Mouse (Mus musculus): Measurements from ENCODE around the gene Wfs1. TPM values are rescaled to one million over a fixed set of nuclear protein-coding genes. Genes with fewer than 3 reads are reported as not detected.
"Not testable (repeated sequence)": the region's sequence is repeated elsewhere in the genome, so short reads cannot be mapped to it uniquely, and the experiment has no call there.

Gene Wfs1
- total RNA-seq, 2 experiments from 2014 or later, result 57.7 to 80.4 TPM

GRCm38 (mm10) chr5:36988124-36988780, 753 bp downstream of the Wfs1 start:
- DNase-seq (ENCODE audit: low spot score), result no peak

DNA sequence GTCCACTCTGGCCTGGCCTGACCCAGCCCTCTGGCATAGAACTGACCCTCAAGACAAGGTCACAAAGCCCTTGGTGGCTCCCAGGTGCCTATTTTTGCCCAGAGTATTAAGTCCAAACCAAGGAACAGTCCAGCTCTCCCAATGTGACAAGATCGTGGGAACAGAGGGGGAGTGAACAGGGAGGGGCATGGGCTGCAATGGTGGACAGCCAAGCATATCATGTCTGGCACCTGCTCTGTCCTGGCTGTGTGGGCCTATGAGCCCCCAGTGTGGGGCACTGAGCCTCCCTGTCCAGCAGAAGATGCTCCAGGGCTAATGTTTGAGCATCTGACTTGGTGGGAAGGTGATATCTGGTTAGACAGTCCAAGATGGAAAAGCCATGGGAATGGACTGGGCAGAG, 2.4 kb downstream of the Wfs1 start:
- DNase-seq (ENCODE audit: low spot score), result no peak

DNA sequence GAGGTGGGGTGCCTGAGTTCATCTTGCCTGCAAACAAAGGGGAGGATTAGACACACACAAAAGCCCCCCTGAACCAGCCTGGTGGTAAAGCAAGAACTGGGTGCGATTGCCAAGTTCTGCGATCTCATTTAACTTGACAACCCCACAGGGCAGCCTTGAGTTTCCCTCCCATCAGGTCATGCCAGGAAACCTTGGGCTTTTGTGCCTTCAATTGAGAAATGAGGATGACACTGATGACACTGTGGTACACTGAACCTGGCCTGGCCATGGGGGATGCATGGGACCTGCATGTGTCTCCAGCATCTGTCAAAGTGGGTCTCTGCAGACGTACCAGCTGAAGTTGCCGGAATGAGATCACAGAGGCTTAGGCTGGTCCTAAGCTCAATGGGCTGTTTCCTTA, 6.7 kb downstream of the Wfs1 start:
- DNase-seq (ENCODE audit: low spot score), result no peak

DNA sequence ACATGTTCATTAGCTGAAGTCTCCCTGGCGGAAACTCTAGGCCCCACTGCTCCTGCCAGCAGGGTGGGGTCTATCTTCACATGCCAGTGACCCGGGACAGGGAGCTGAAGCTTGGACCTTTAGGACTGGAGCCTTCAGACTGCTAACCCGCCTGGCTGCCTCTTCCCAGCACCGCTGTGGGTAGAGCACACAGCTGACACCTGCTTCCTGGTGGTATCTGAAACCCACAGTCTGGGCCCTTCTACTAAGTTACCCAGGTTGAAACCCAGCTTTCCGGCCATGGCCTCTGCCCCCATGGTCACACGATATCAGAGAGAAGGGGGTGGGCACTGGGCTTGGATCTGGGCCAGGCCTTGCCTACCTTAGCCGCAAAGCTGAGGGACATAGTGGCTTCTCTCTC, 9.4 kb downstream of the Wfs1 start:
- no peak for DNase-seq (ENCODE audit: low spot score)

DNA sequence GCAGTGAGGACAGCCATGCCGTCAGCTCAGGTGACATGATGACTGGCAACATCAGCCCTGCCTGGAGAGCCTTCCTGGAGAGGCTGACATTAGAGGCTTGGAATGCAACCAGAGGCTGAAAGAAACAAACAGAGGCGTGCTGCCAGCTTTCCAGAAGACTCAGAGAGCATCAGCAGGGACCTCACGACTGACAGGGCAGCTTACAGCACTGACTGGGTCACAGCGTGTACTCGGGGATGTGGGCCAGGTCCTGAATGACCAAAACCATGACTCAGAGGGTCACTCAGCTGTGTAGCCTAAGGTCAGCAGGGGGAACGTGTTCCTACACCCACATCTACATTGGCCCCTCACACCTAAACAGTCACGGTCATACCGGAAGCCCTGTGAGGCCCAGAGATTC, 10.0 kb downstream of the Wfs1 start:
- peak; percentile 66 for DNase-seq (ENCODE audit: low spot score)

GRCm38 (mm10) chr5:36977809-36978208, 11.2 kb downstream of the Wfs1 start:
- no peak for DNase-seq (ENCODE audit: low spot score)

DNA sequence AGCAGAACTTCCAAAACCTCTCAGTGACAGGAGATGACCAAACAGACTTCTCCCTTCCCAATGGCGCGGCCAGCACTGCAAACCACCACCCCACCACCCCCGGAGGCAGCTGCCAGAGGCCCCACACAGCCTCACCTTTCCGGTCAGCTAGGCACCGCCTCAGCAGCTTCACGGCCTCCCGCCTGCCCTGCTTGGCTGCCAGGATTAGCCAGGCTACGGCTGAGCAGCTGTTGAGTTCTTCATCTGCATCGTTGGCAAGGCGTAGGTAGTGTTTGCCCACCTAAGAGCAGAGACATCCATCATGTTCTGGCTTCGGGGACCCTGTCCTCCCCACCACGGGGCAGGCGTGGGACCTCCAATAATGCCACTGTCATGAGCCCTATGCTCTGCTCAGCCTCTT, 13.7 kb downstream of the Wfs1 start:
- DNase-seq (ENCODE audit: low spot score), result no peak

- DNase-seq (ENCODE audit: low spot score), result no peak
Measured at GRCm38 (mm10) chr5:36971587-36971986, 17.4 kb downstream of the Wfs1 start.

DNA sequence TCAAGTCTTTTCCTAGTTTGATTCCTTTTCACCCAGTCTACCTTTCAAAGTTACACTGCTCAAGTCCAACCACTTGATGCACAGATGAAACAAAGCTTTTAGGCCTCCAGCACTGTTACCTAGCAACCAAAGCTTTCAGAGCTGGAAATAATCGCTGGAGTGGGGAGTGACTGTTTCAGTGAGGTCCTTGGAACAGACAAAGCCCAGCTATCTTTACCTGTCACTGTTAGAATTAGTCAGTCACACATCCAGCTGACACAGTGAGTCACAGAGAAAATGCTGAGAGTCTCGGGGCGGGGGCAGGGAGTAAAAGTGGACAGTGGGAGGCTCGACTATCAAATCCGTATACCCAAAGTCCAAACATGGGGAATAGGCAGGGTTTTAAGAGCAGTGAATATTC, 28.5 kb downstream of the Wfs1 start:
- DNase-seq (ENCODE audit: low spot score), result no peak

DNA sequence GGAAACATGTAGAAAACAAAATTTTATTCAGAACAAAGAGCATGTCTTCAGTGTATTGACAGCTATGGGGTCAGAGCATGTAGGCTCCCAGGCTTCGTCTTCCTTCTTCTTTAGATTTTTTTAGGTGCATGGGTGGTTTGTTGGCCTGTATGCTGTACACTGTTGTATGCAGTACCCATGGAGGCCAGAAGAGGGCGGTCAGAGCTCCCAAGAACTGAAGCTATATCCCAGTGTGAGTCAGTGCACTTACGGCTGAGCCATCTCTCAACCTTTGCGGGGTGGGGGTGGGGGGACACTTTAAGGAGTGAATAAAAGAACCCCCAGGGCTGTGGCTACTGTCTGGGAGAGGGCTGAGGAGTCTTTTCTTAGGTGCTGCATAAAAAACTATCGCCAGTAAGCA, 30.2 kb downstream of the Wfs1 start:
- DNase-seq (ENCODE audit: low spot score), result peak; percentile 59

DNA sequence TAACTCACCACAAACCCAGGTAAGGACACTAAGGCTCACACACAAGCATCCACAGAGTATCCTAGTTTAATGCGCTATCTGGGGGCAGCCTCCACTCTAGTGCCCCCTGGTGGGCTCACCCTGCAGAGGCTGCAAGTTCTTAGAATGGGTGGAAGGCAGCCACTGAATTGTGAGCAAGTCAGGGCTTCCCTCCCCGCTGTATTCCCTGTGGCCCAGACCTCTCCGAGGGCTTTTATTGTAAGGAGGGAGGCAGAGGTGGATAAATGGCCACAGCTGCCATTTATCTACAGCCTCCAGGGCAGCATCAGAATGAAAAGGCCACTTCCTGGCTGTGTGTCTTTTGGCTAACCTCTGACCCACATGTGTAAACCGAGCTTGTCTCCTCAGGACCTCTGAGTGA, 33.6 kb downstream of the Wfs1 start:
- no peak for DNase-seq (ENCODE audit: low spot score)

- DNase-seq (ENCODE audit: low spot score), result no peak
Measured at GRCm38 (mm10) chr5:36952311-36952710, 36.7 kb downstream of the Wfs1 start.

DNA sequence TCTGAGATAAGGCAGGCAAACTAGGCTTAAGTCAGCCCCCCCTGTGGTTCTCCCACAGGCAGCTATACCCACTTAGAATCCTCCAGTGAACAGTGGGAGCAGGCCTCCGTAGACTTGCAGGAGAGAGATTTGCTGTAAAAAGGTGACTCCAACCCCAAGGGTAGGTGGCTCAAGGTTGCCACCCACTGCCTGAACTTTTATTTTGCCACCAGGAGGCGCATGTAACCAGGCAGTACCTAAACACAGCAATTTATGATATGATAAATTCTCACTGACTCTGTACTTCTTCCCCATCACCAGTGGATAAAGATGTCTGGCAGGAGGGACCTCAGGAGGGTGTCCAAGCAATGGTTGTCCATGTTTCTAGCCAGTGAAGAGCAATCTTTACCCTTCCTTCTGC, 38.1 kb downstream of the Wfs1 start:
- no peak for DNase-seq (ENCODE audit: low spot score)

DNA sequence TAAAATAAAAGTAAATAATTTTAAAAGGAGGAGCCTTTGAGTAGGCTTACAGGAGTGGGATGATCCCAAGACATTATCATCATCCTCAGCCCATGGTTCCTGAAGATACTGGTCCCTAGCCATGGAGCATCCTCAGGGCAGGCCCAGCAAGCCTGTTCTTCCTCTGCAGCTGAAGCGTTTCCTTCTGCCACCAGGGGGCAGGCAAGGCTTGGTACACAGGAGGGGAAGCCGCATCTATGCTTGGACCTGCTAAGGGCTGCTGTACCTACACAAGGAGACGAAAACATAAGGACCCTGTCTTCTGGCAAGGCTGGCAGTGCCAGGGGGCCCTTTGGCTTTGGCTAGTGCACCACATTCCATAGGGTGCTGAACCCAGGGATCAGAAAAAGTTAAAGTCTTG, 40.2 kb downstream of the Wfs1 start:
- peak; percentile 51 for DNase-seq (ENCODE audit: low spot score)

DNA sequence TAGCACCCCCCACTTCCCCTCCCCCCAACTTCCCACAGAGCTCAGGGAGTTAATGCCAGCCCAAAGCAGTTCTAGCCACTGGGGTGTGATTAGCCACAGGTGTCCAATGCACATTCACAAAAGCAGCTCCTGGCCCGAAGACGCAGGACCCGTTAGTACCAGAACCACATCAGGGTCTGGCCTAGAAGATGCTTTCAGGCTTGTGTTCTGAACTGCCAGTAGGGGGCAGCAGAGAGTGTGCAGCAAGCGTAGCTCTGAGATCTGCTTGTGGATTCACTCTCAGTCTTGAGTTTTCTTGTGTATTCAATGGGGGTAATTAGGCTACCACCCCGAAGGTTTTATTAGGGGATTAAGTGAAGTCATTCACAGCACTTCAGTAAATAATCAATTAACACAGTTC, 42.6 kb downstream of the Wfs1 start:
- DNase-seq (ENCODE audit: low spot score), result peak; percentile 43

GRCm38 (mm10) chr5:36945713-36946112, 43.3 kb downstream of the Wfs1 start:
- DNase-seq (ENCODE audit: low spot score), result no peak

DNA sequence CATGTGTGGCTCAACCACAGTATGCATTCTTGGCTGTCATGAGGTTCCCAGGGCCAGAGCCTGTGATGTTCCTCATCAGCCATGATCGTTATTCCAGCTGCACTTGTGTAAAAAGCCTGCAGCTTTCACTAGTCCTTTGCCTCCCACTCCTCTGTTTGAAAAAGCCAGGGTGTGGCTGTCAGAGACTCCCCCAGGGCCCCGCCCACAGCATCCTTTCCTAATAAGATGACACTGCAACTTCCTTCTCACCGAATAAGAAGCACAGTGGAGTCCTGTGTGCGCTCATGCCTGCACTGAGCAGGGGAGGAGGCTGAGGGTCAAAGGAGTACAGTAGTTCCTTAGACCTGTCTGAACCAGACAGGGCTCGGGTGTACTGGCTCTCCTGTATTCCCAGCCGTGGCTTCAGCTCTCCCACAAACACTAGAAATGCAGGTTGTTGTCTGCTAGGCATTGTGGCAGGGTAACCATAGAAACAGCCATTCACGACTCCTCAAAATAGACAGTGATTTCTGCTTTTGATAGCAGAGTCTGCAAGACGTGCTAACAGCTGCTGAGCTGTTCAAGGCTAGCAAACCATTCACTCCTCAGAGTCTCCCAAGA, 43.8 kb downstream of the Wfs1 start:
- no peak for DNase-seq (ENCODE audit: low spot score)

GRCm38 (mm10) chr5:36944552-36944951, 44.5 kb downstream of the Wfs1 start:
- DNase-seq (ENCODE audit: low spot score), result no peak

- no peak for DNase-seq (ENCODE audit: low spot score)
Measured at GRCm38 (mm10) chr5:36942446-36942845, 46.6 kb downstream of the Wfs1 start.

DNA sequence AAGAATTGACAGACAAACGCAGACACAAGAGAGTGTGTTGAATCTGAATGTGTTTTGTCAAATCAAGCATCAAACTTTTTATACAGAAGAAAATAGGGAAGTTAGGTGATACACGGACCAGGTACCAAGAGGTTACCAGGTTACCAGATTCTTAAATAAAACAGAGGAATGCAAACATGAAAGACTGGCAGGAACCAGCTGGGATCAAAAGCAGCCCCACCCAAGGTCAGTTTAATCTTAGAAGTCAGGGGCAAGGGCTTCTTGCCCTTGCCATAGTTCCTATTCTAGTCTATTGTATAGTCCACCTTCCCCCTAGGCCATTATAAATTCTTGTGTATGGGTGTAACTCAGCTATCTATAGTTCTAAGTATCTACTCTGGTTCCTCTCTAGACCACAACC, 50.0 kb downstream of the Wfs1 start:
- not testable (repeated sequence) for DNase-seq (ENCODE audit: low spot score)

DNA sequence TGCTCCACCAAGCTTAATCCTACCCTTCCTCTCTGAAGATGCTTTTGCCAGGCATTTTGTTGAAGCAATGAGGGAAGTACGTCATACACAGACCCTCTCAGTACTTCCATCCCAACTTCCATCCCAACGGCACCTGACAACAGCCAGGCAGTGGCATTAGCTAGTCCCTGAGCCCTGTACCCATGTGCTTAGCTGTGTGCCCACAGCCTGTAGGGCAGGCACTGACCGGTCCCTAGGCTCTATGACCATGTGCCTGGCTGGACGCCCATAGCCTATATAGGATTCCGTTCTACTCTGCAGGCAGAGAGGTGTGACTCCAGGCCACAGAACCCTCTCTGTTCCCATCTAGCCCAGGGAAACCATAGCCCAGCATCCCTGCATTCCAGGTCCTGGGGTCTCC, 51.0 kb downstream of the Wfs1 start:
- no peak for DNase-seq (ENCODE audit: low spot score)

- DNase-seq (ENCODE audit: low spot score), result no peak
Measured at GRCm38 (mm10) chr5:36936548-36936947, 52.5 kb downstream of the Wfs1 start.
